8 mouse cellular contexts compared by ENCODE assay signal in the genomic region with DNA sequence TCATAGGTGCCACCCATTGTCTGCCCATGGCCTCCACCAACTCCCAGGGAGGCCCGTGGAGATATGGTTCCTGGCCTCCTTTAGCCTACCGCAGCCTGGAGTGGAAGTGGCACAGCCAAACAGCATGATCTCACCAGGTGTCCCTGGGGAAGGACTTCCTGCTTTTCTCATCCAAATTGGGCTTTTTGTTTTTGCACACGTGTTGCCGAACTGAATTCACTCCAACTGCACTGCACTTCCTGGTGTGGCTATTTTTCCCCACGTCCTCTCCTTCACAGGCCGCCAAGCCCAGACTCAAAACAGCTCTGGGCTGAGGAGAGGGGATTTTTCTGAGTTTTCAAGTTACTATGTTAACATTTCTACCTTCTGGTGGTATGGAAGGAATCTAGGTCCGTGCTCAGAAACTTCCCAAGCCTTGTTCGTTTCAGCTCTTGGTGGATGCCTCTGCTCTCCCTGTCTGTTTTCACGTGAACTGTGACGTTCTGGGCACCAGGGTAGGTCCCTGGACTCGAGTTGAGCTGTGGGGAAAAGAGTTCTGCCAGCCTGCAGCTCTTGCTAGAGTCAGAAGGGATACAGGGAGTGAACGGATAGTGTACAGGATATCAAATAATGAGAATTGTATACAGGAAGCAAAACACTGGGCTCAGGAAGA. TPM values are rescaled to one million over a fixed set of nuclear protein-coding genes. Genes with fewer than 3 reads are reported as not detected.
A peak's percentile ranks its signal among the peaks of the same experiment; 100 is the strongest.
DNase-seq lines count a peak whose midpoint lies in the region; ATAC-seq and TF ChIP-seq lines count a peak whose summit lies in the region.

No protein-coding gene starts in this region.

- H3K27me3 ChIP-seq in lung, embryonic 14.5 days (ENCODE audit: insufficient read depth, low read length): no peaks in the 10 kb centered on the region
- no peaks in the 10 kb centered on the region for H3K27me3 ChIP-seq in midbrain, embryonic 14.5 days (ENCODE audit: control insufficient read depth, insufficient read depth, low read length)

- peak overlapping the region; percentile 44; the same call in 1 of the 2 replicates for H3K4me2 ChIP-seq in lung, embryonic 14.5 days
- no peak overlapping the region for H3K4me2 ChIP-seq in midbrain, embryonic 14.5 days (ENCODE audit: low read length)

- TF ChIP-seq POLR2A in lung, adult 2 months (IDR thresholded peaks at IDR 0.05; ENCODE audit: borderline replicate concordance, extremely low read depth, low read depth, low read length): no peak

- ATAC-seq in lung, embryonic 14.5 days (ENCODE audit: insufficient read depth): no peak
- peak; percentile 45 for ATAC-seq in inflammation-experienced regulatory T-cells, adult 6 months
- no peak for ATAC-seq in midbrain, embryonic 14.5 days (ENCODE audit: low FRiP score, low TSS enrichment)

- H3K4me1 ChIP-seq in lung, embryonic 14.5 days (ENCODE audit: insufficient read depth): peaks cover 46% of the 10 kb centered on the region
- H3K4me1 ChIP-seq in lung, adult 2 months (ENCODE audit: control insufficient read depth, insufficient read depth, low read length): peaks cover 37% of the 10 kb centered on the region
- H3K4me1 ChIP-seq in midbrain, embryonic 14.5 days (ENCODE audit: control insufficient read depth, insufficient read depth, low read length): peaks cover 11% of the 10 kb centered on the region; the same call in 1 of the 2 replicates

- peak; percentile 54 for DNase-seq in lung, embryonic 14.5 days
- no peak for DNase-seq in lung, adult 2 months
- DNase-seq in gastrocnemius, postnatal 10 days: peak; percentile 27
- no peak for DNase-seq in midbrain, embryonic 14.5 days
- no peak for DNase-seq in thymus, adult 18-20 months
- no peak for DNase-seq in urinary bladder, postnatal 36 days (ENCODE audit: low spot score in 2 of 2)
- no peak for DNase-seq in testis, postnatal 14 days (ENCODE audit: low spot score)

- no peaks in the 10 kb centered on the region for H3K9me3 ChIP-seq in lung, embryonic 14.5 days (ENCODE audit: low read depth, low read length)
- H3K9me3 ChIP-seq in midbrain, embryonic 14.5 days (ENCODE audit: control insufficient read depth, low read length): no peaks in the 10 kb centered on the region

- TF ChIP-seq CTCF in lung, embryonic 14.5 days (IDR thresholded peaks at IDR 0.05; ENCODE audit: low read depth): no peak
- TF ChIP-seq CTCF in lung, adult 2 months (IDR thresholded peaks at IDR 0.05; ENCODE audit: insufficient read depth, low read length): no peak

- 28% methylated on average over 12 of the region's 12 CpGs for WGBS in lung, embryonic 14.5 days
- WGBS in lung, adult 2 months: 17% methylated on average over 12 of the region's 12 CpGs
- 39% methylated on average over 12 of the region's 12 CpGs for WGBS in midbrain, embryonic 14.5 days

- H3K36me3 ChIP-seq in lung, embryonic 14.5 days (ENCODE audit: insufficient read depth): peaks cover 40% of the 10 kb centered on the region
- H3K36me3 ChIP-seq in midbrain, embryonic 14.5 days (ENCODE audit: control insufficient read depth, insufficient read depth, low read length): peaks cover 17% of the 10 kb centered on the region; the same call in 1 of the 2 replicates

- H3K4me3 ChIP-seq in lung, embryonic 14.5 days (ENCODE audit: low read depth, low read length): no peak overlapping the region
- no peak overlapping the region for H3K4me3 ChIP-seq in lung, adult 2 months (replicated peaks; ENCODE audit: extremely low read depth, low read depth, low read length)
- H3K4me3 ChIP-seq in midbrain, embryonic 14.5 days (replicated peaks; ENCODE audit: low read depth, low read length): no peak overlapping the region

- H3K9ac ChIP-seq in lung, embryonic 14.5 days: peak overlapping the region; percentile 32; the same call in 1 of the 2 replicates
- no peak overlapping the region for H3K9ac ChIP-seq in midbrain, embryonic 14.5 days (replicated peaks; ENCODE audit: low read length)

- peak overlapping the region; percentile 95 for H3K27ac ChIP-seq in lung, embryonic 14.5 days (ENCODE audit: low read depth)
- peak overlapping the region; percentile 3; the same call in 1 of the 2 replicates for H3K27ac ChIP-seq in midbrain, embryonic 14.5 days (replicated peaks; ENCODE audit: low read depth, low read length)

RNA-seq across cellular contexts. Expression of a gene that starts 13.1 kb away (rescaled TPM):
- polyA plus RNA-seq in lung, embryonic 14.5 days (2014; fragmentation: Nextera tagmentation; extraction: Ambion mirVana): 25.4 and 27.0 TPM in 2 replicates
- polyA plus RNA-seq in lung, adult 2 months (2012; rRNA removed): 24.3 and 29.4 TPM in 2 replicates
- total RNA-seq in gastrocnemius, postnatal 10 days (2021): 10 to 100 TPM; 30.9 to 42.8 TPM
- polyA plus RNA-seq in inflammation-experienced regulatory T-cells, adult 6 months (2017; shearing (Covaris generic)): 100 to 1,000 TPM in 2 of 3 experiments, 10 to 100 TPM in 1; 70.9 to 111 (median 101) TPM
- polyA plus RNA-seq in midbrain, embryonic 14.5 days (2014; fragmentation: Nextera tagmentation; extraction: Ambion mirVana): 7.0 and 8.3 TPM in 2 replicates

RNA-seq across cellular contexts. Expression of a gene that starts 16.8 kb away (rescaled TPM):
- polyA plus RNA-seq in lung, embryonic 14.5 days (2014; fragmentation: Nextera tagmentation; extraction: Ambion mirVana): 4.9 and 6.1 TPM in 2 replicates
- 16.8 and 19.8 TPM in 2 replicates for polyA plus RNA-seq in lung, adult 2 months (2012; rRNA removed)
- 1 to 10 TPM in 1 of 2 experiments, under 1 TPM in 1; 0.72 to 1.4 TPM for total RNA-seq in gastrocnemius, postnatal 10 days (2021)
- polyA plus RNA-seq in inflammation-experienced regulatory T-cells, adult 6 months (2017; shearing (Covaris generic)): 10 to 100 TPM; 15.5 to 45.9 (median 21.9) TPM
- 5.6 and 6.0 TPM in 2 replicates for polyA plus RNA-seq in midbrain, embryonic 14.5 days (2014; fragmentation: Nextera tagmentation; extraction: Ambion mirVana)

Comparison
In these comparisons a context has a peak if more than half of its experiments do, and no peak if none do; other contexts are left out.
1. DNase-seq: peak in lung, embryonic 14.5 days (single experiment) and gastrocnemius, postnatal 10 days (single experiment); none in lung, adult 2 months (single experiment), midbrain, embryonic 14.5 days (single experiment), thymus, adult 18-20 months (0 of 2), urinary bladder, postnatal 36 days (0 of 2) and testis, postnatal 14 days (single experiment).